Mouse (Mus musculus) MEL (cell line): ENCODE measurements around the gene Kcna7. TPM values are rescaled to one million over a fixed set of nuclear protein-coding genes. Genes with fewer than 3 reads are reported as not detected.

ENCODE experiments used
- DNase-seq: peaks from one replicate; pipeline ENCODE4 v3.0.0; 2011; ENCODE audit warnings: low read depth, low spot score
- H3K27ac ChIP-seq: 2 replicates; pipeline ENCODE4 v1.5.1; 2012; ENCODE audit warnings: low read depth, mild to moderate bottlenecking, control low read depth, low read length, moderate library complexity; ENCODE audit not compliant: control insufficient read depth
- H3K27me3 ChIP-seq, 2 experiments: fragments of 150-350 bp in 1 of 2; sonication (generic) in 1 of 2; 2 replicates each; pipeline ENCODE4 v1.6.1; 2012; ENCODE audit warnings: low read length in 2 of 2, mild to moderate bottlenecking in 2 of 2, improper control_type of control experiment in 1 of 2, moderate library complexity in 1 of 2; ENCODE audit not compliant: insufficient read depth in 2 of 2, control insufficient read depth in 1 of 2
- H3K36me3 ChIP-seq, 2 experiments: 2 replicates each; pipeline ENCODE4 v1.6.1; 2012 to 2014; ENCODE audit warnings: low read length in 2 of 2, improper control_type of control experiment in 1 of 2, inconsistent platforms in 1 of 2, mild to moderate bottlenecking in 1 of 2; ENCODE audit not compliant: insufficient read depth in 2 of 2, control insufficient read depth in 1 of 2
- H3K4me1 ChIP-seq, 2 experiments: fragments of 150-350 bp in 1 of 2; sonication (generic) in 1 of 2; 2 replicates each; pipeline ENCODE4 v1.6.1; 2012; ENCODE audit warnings: low read length in 2 of 2, improper control_type of control experiment in 1 of 2, mild to moderate bottlenecking in 1 of 2; ENCODE audit not compliant: insufficient read depth in 2 of 2, control insufficient read depth in 1 of 2
- H3K4me3 ChIP-seq, 2 experiments: fragments of 150-350 bp in 1 of 2; sonication (generic) in 1 of 2; 2 replicates each; pipeline ENCODE4 v1.5.1; 2012; ENCODE audit warnings: low read depth in 2 of 2, low read length in 2 of 2, mild to moderate bottlenecking in 2 of 2, moderate library complexity in 2 of 2, control low read depth in 1 of 2, improper control_type of control experiment in 1 of 2; ENCODE audit not compliant: control insufficient read depth in 1 of 2, insufficient read depth in 1 of 2
- H3K79me2 ChIP-seq: 2 replicates; pipeline ENCODE4 v1.6.1; 2012; ENCODE audit warnings: mild to moderate bottlenecking, low read length, moderate library complexity; ENCODE audit not compliant: control insufficient read depth, poor library complexity, insufficient read depth
- H3K9ac ChIP-seq: 2 replicates; pipeline ENCODE4 v1.6.1; 2012; ENCODE audit warnings: low read depth, mild to moderate bottlenecking, control low read depth, low read length, moderate library complexity; ENCODE audit not compliant: control insufficient read depth, poor library complexity, severe bottlenecking
- H3K9me3 ChIP-seq: fragments of 150-350 bp; sonication (generic); replicated peaks from 2 replicates; pipeline ENCODE4 v1.6.1; 2012; ENCODE audit warnings: mild to moderate bottlenecking, low read length, improper control_type of control experiment, moderate library complexity; ENCODE audit not compliant: insufficient read depth
- CTCF ChIP-seq, 3 experiments: IDR thresholded peaks in 2 of 3; conservative IDR thresholded peaks in 1 of 3; 2 replicates each; pipeline ENCODE4 v1.5.1; 2011 to 2012; ENCODE audit warnings: low read length in 3 of 3, low read depth in 2 of 3, mild to moderate bottlenecking in 2 of 3, improper control_type of control experiment in 1 of 3, inconsistent platforms in 1 of 3, mixed read lengths in 1 of 3, moderate library complexity in 1 of 3; ENCODE audit not compliant: control insufficient read depth in 1 of 3, insufficient read depth in 1 of 3, poor library complexity in 1 of 3, severe bottlenecking in 1 of 3
- ELF1 ChIP-seq: IDR thresholded peaks from 2 replicates; pipeline ENCODE4 v1.6.1; 2014; ENCODE audit warnings: low read depth, mild to moderate bottlenecking, inconsistent platforms, low read length, improper control_type of control experiment, moderate library complexity
- EP300 ChIP-seq, 2 experiments: IDR thresholded peaks; 2 replicates each; pipeline ENCODE4 v1.6.1; 2011; ENCODE audit warnings: improper control_type of control experiment in 2 of 2, low read length in 2 of 2, low read depth in 1 of 2, mild to moderate bottlenecking in 1 of 2
- GABPA ChIP-seq: IDR thresholded peaks from 2 replicates; pipeline ENCODE4 v1.6.1; 2012; ENCODE audit warnings: low read depth, mild to moderate bottlenecking, inconsistent platforms, low read length, improper control_type of control experiment, moderate library complexity
- GATA1 ChIP-seq: IDR thresholded peaks from 2 replicates; pipeline ENCODE4 v1.6.1; 2011; ENCODE audit warnings: low read depth, low read length, improper control_type of control experiment
- HCFC1 ChIP-seq: IDR thresholded peaks from 2 replicates; pipeline ENCODE4 v1.6.1; 2012; ENCODE audit warnings: low read depth, mild to moderate bottlenecking, inconsistent platforms, low read length, improper control_type of control experiment, moderate library complexity
- JUND ChIP-seq: IDR thresholded peaks from 2 replicates; pipeline ENCODE4 v1.6.1; 2011; ENCODE audit warnings: low read depth, mild to moderate bottlenecking, improper control_type of control experiment, low read length
- KAT2A ChIP-seq: conservative IDR thresholded peaks from 2 replicates; pipeline ENCODE4 v1.6.1; 2012; ENCODE audit warnings: low read depth, low read length, improper control_type of control experiment, inconsistent platforms
- MAFK ChIP-seq: IDR thresholded peaks from 2 replicates; pipeline ENCODE4 v1.6.1; 2011; ENCODE audit warnings: low read depth, mild to moderate bottlenecking, low read length, improper control_type of control experiment, borderline replicate concordance
- MEF2A ChIP-seq: IDR thresholded peaks from 2 replicates; pipeline ENCODE4 v1.6.1; 2014; ENCODE audit warnings: low read depth, mild to moderate bottlenecking, inconsistent platforms, low read length, improper control_type of control experiment; ENCODE audit not compliant: poor library complexity, insufficient replicate concordance, severe bottlenecking; ENCODE audit errors: extremely low read depth
- MXI1 ChIP-seq: IDR thresholded peaks from 2 replicates; pipeline ENCODE4 v1.6.1; 2011; ENCODE audit warnings: mild to moderate bottlenecking, low read depth, low read length, improper control_type of control experiment
- MYB ChIP-seq: IDR thresholded peaks from 2 replicates; pipeline ENCODE4 v1.6.1; 2011; ENCODE audit warnings: mild to moderate bottlenecking, low read depth, low read length, improper control_type of control experiment
- NELFE ChIP-seq: IDR thresholded peaks from 2 replicates; pipeline ENCODE4 v1.6.1; 2011; ENCODE audit warnings: low read depth, low read length, improper control_type of control experiment
- NRF1 ChIP-seq: IDR thresholded peaks from 2 replicates; pipeline ENCODE4 v1.6.1; 2014; ENCODE audit warnings: low read depth, mild to moderate bottlenecking, inconsistent platforms, low read length, improper control_type of control experiment, moderate library complexity; ENCODE audit not compliant: poor library complexity, insufficient read depth, severe bottlenecking
- SIN3A ChIP-seq: IDR thresholded peaks from 2 replicates; pipeline ENCODE4 v1.6.1; 2012; ENCODE audit warnings: low read length, improper control_type of control experiment, inconsistent platforms
- SMC3 ChIP-seq: IDR thresholded peaks from 2 replicates; pipeline ENCODE4 v1.6.1; 2011; ENCODE audit warnings: low read depth, low read length, improper control_type of control experiment
- TAL1 ChIP-seq: IDR thresholded peaks from 2 replicates; pipeline ENCODE4 v1.6.1; 2012; ENCODE audit warnings: mild to moderate bottlenecking, inconsistent platforms, low read length, moderate library complexity, mixed read lengths
- USF2 ChIP-seq, 2 experiments: IDR thresholded peaks; 2 replicates each; pipeline ENCODE4 v1.6.1; 2011 to 2012; ENCODE audit warnings: improper control_type of control experiment in 2 of 2, low read length in 2 of 2, borderline replicate concordance in 1 of 2, inconsistent platforms in 1 of 2, low read depth in 1 of 2, mild to moderate bottlenecking in 1 of 2; ENCODE audit not compliant: insufficient read depth in 1 of 2
- ZC3H11A ChIP-seq: IDR thresholded peaks from 2 replicates; pipeline ENCODE4 v1.6.1; 2012; ENCODE audit warnings: low read depth, mild to moderate bottlenecking, inconsistent platforms, low read length, improper control_type of control experiment
- ZKSCAN1 ChIP-seq: IDR thresholded peaks from 2 replicates; pipeline ENCODE4 v1.6.1; 2012; ENCODE audit warnings: low read depth, mild to moderate bottlenecking, inconsistent platforms, low read length, improper control_type of control experiment, moderate library complexity
- ZNF384 ChIP-seq: IDR thresholded peaks from 2 replicates; pipeline ENCODE4 v1.6.1; 2012; ENCODE audit warnings: low read depth, mild to moderate bottlenecking, inconsistent platforms, low read length, improper control_type of control experiment
- polyA plus RNA-seq, 2 experiments: library from polyadenylated mRNA; stranded (reverse) in 1 of 2; unstranded in 1 of 2; fragments of >175 nt in 1 of 2; fragments of >200 nt in 1 of 2; gene quantifications; 2 replicates each; pipeline versions ENCODE4 v1.2.1 to v1.2.4; 2012; ENCODE audit warnings: low replicate concordance in 2 of 2, low read depth in 1 of 2; ENCODE audit not compliant: insufficient read length in 2 of 2, insufficient read depth in 1 of 2, missing spikeins in 1 of 2
- total RNA-seq: library from RNA; depleted of rRNA; stranded (reverse); fragments of 300-350 nt; gene quantifications from 2 replicates; pipeline ENCODE4 v1.2.3, GENCODE M21; 2012

The Kcna7 gene
- total and polyA plus RNA-seq, 3 experiments: 0.06 TPM; not detected in 2

- no peak for TF ChIP-seq GATA1
- no peak for TF ChIP-seq GABPA
- no peak for TF ChIP-seq JUND
- TF ChIP-seq KAT2A: no peak
- no peak for TF ChIP-seq NELFE
- TF ChIP-seq HCFC1: 0 out of 2 replicates have a peak, but pooled peaks have one; percentile 35
- TF ChIP-seq NRF1: no peak
- no peak for TF ChIP-seq MYB
- TF ChIP-seq MXI1: peak; percentile 92
- peak; percentile 76; the same call in 1 of the 2 replicates for TF ChIP-seq SIN3A
- TF ChIP-seq MEF2A: no peak
- TF ChIP-seq ZKSCAN1: no peak
- TF ChIP-seq EP300 (IDR thresholded peaks at IDR 0.05; ENCODE audit: low read depth in 1 of 2, low read length in 2 of 2): 0 out of 4 replicates have a peak, but pooled peaks of 1 of the 2 experiments have one; percentile 4
- peak; percentile 81 for TF ChIP-seq SMC3
- TF ChIP-seq USF2 (IDR thresholded peaks at IDR 0.05; ENCODE audit: borderline replicate concordance in 1 of 2, insufficient read depth in 1 of 2, low read depth in 1 of 2, low read length in 2 of 2): peak in 1 of 2 experiments; percentile 59; a peak in 1 of 4 replicates
- no peak for TF ChIP-seq TAL1
- TF ChIP-seq ZNF384: peak; percentile 64
- peak; percentile 73 for TF ChIP-seq ZC3H11A
Observed at GRCm38 (mm10) chr7:45403532-45404261, 1.8 kb upstream of the Kcna7 start (continued).

- TF ChIP-seq CTCF (IDR thresholded peaks at IDR 0.05 in 2 of 3, conservative IDR thresholded peaks at IDR 0.05 in 1 of 3; ENCODE audit: control insufficient read depth in 1 of 3, insufficient read depth in 1 of 3, low read depth in 2 of 3, low read length in 3 of 3, poor library complexity in 1 of 3, severe bottlenecking in 1 of 3) (no peak), MYB (no peak), MAFK (no peak), HCFC1 (no peak), EP300 (IDR thresholded peaks at IDR 0.05; ENCODE audit: low read depth in 1 of 2, low read length in 2 of 2) (no peak), GATA1 (no peak), ELF1 (no peak)
- H3K27ac ChIP-seq: no peak overlapping the region
- no peaks in the 10 kb centered on the region for H3K36me3 ChIP-seq
- no peak for DNase-seq
- no peaks in the 10 kb centered on the region for H3K9me3 ChIP-seq
- peaks cover 0 to 3% of the 10 kb centered on the region in 2 experiments; a peak in 1 of 4 replicates for H3K4me1 ChIP-seq
- no peak overlapping the region for H3K4me3 ChIP-seq
- H3K27me3 ChIP-seq: no peaks in the 10 kb centered on the region; a peak in 1 of 4 replicates
- H3K9ac ChIP-seq: no peak overlapping the region
- H3K79me2 ChIP-seq: no peaks in the 10 kb centered on the region
Observed at GRCm38 (mm10) chr7:45406157-45407156, 1.0 kb downstream of the Kcna7 start.
